Mouse (Mus musculus) ES-E14 (cell line): Measurements from ENCODE around the gene Hemgn.

Source experiments
- CHD2 ChIP-seq: IDR thresholded peaks from 2 replicates; pipeline ENCODE4 v1.6.1; 2014; ENCODE audit warnings: mild to moderate bottlenecking, low read depth, low read length, inconsistent platforms
- HCFC1 ChIP-seq: IDR thresholded peaks from 2 replicates; pipeline ENCODE4 v1.6.1; 2012; ENCODE audit warnings: low read length, inconsistent platforms, borderline replicate concordance; ENCODE audit not compliant: insufficient read depth
- MAFK ChIP-seq: IDR thresholded peaks from 2 replicates; pipeline ENCODE4 v1.6.1; 2014; ENCODE audit warnings: mild to moderate bottlenecking, low read depth, low read length, inconsistent platforms; ENCODE audit not compliant: insufficient read depth
- ZC3H11A ChIP-seq: IDR thresholded peaks from 2 replicates; pipeline ENCODE4 v1.6.1; 2012; ENCODE audit warnings: low read depth, mild to moderate bottlenecking, inconsistent platforms, low read length, borderline replicate concordance

GRCm38 (mm10) chr4:46411489-46411888 is 1.8 kb downstream of the Hemgn start:
- no peak for TF ChIP-seq MAFK
- no peak for TF ChIP-seq CHD2
- no peak for TF ChIP-seq HCFC1
- no peak for TF ChIP-seq ZC3H11A
